Mouse (Mus musculus) T-helper 17 cell (primary cell): Measurements from ENCODE around the gene Lrmda.

Experiments
- in situ Hi-C, 2 experiments: fragments of 300-600 bp; cut with MboI, MseI; formaldehyde crosslinking; loops; 1 replicate in 1 of 2; 2 replicates in 1 of 2; pipeline ENCODE4 v1.15.1; 2025; ENCODE audit warnings: high pct_unique_total_duplicates in 2 of 2

Lrmda gene

GRCm38 (mm10) chr14:22382101-22382500 is 362.6 kb downstream of the Lrmda start:
- in situ Hi-C loops: no loop called here

- in situ Hi-C loops: no loop called here
Observed at GRCm38 (mm10) chr14:22393616-22394015, 374.1 kb downstream of the Lrmda start.

GRCm38 (mm10) chr14:22402411-22402810 is 382.9 kb downstream of the Lrmda start:
- in situ Hi-C loops: no loop called here

- in situ Hi-C loops: no loop called here
Observed at GRCm38 (mm10) chr14:22406623-22407022, 387.1 kb downstream of the Lrmda start.

- in situ Hi-C loops: no loop called here
Observed at GRCm38 (mm10) chr14:22410826-22411225, 391.3 kb downstream of the Lrmda start.

- in situ Hi-C loops: no loop called here
Observed at GRCm38 (mm10) chr14:22413220-22413619, 393.7 kb downstream of the Lrmda start.

GRCm38 (mm10) chr14:22417706-22418105 is 398.2 kb downstream of the Lrmda start:
- in situ Hi-C loops: no loop called here

GRCm38 (mm10) chr14:22421668-22422067 is 402.2 kb downstream of the Lrmda start:
- in situ Hi-C loops: no loop called here

GRCm38 (mm10) chr14:22425018-22425534 is 405.6 kb downstream of the Lrmda start:
- in situ Hi-C loops: no loop called here

- in situ Hi-C loops: no loop called here
Observed at GRCm38 (mm10) chr14:22435441-22435840, 415.9 kb downstream of the Lrmda start.

- in situ Hi-C loops: no loop called here
Observed at GRCm38 (mm10) chr14:22435860-22436377, 416.4 kb downstream of the Lrmda start.

- in situ Hi-C loops: no loop called here
Observed at GRCm38 (mm10) chr14:22440341-22440999, 421.0 kb downstream of the Lrmda start.

- in situ Hi-C loops: no loop called here
Observed at GRCm38 (mm10) chr14:22441859-22442447, 422.4 kb downstream of the Lrmda start.

- in situ Hi-C loops: no loop called here
Observed at GRCm38 (mm10) chr14:22442719-22443118, 423.2 kb downstream of the Lrmda start.

- in situ Hi-C loops: no loop called here
Observed at GRCm38 (mm10) chr14:22444541-22444940, 425.0 kb downstream of the Lrmda start.

GRCm38 (mm10) chr14:22445161-22445821 is 425.8 kb downstream of the Lrmda start:
- in situ Hi-C loops: no loop called here

- in situ Hi-C loops: no loop called here
Observed at GRCm38 (mm10) chr14:22445841-22446570, 426.5 kb downstream of the Lrmda start.

GRCm38 (mm10) chr14:22451603-22452002 is 432.1 kb downstream of the Lrmda start:
- in situ Hi-C loops: loop anchor here in 1 of 2 experiments (10.0 kb wide), 1 partner anchor 807 kb away; no protein-coding TSS in a partner anchor

GRCm38 (mm10) chr14:22464314-22464713 is 444.8 kb downstream of the Lrmda start:
- in situ Hi-C loops: loop anchor here (10.0 kb wide), 1 partner anchor 940 kb away; no protein-coding TSS in a partner anchor

GRCm38 (mm10) chr14:22471041-22471440 is 451.5 kb downstream of the Lrmda start:
- in situ Hi-C loops: no loop called here

GRCm38 (mm10) chr14:22473451-22473850 is 453.9 kb downstream of the Lrmda start:
- in situ Hi-C loops: no loop called here

- in situ Hi-C loops: no loop called here
Observed at GRCm38 (mm10) chr14:22473991-22474390, 454.5 kb downstream of the Lrmda start.
